ENCODE assay signal across 24 mouse cellular contexts in genomic region chr9:20982171-20982570, GRCm38 (mm10). TPM values are rescaled to one million over a fixed set of nuclear protein-coding genes. Genes with fewer than 3 reads are reported as not detected.
"Had no signal": no experiment of that assay in that cellular context is flagged by ENCODE, and none has a peak within 500 bp of the region (broad histone marks: within the 10 kb centered on the region; RNA-seq: fewer than 3 reads in every experiment).

No protein-coding gene starts in this region.

- H3K36me3 ChIP-seq: liver, embryonic 15.5 days; midbrain, embryonic 10.5 days; midbrain, embryonic 12.5 days; neural tube, embryonic 13.5 days; neural tube, embryonic 15.5 days; stomach, embryonic 15.5 days had no signal

- H3K4me1 ChIP-seq: midbrain, embryonic 10.5 days; midbrain, embryonic 12.5 days; neural tube, embryonic 15.5 days had no signal

- H3K27ac ChIP-seq: liver, embryonic 15.5 days; macrophage; midbrain, embryonic 10.5 days; midbrain, embryonic 12.5 days; neural tube, embryonic 13.5 days; neural tube, embryonic 15.5 days; stomach, postnatal 0 days had no signal

- H3K4me3 ChIP-seq: liver, embryonic 15.5 days; megakaryocyte, embryonic 14.5 days; midbrain, embryonic 10.5 days; midbrain, embryonic 12.5 days; myocyte; neural tube, embryonic 13.5 days; neural tube, embryonic 15.5 days; stomach, embryonic 15.5 days had no signal

- H3K4me2 ChIP-seq: liver, embryonic 15.5 days; lung, embryonic 14.5 days; midbrain, embryonic 12.5 days; neural tube, embryonic 13.5 days; neural tube, embryonic 15.5 days; stomach, embryonic 15.5 days had no signal

- H3K9me3 ChIP-seq: liver, embryonic 15.5 days; midbrain, embryonic 10.5 days; midbrain, embryonic 12.5 days; neural tube, embryonic 13.5 days; neural tube, embryonic 15.5 days; stomach, embryonic 15.5 days had no signal

- H3K27me3 ChIP-seq: liver, embryonic 15.5 days; megakaryocyte, embryonic 14.5 days; midbrain, embryonic 12.5 days; neural tube, embryonic 13.5 days; neural tube, embryonic 15.5 days; stomach, embryonic 15.5 days had no signal

- DNase-seq: liver, postnatal 0 days; lung, embryonic 14.5 days; lung, postnatal 14 days; lung, postnatal 36 days; midbrain, embryonic 14.5 days; retina, postnatal 1 day; right cerebral cortex, adult 18-20 months; right cerebral cortex, postnatal 25 days; right cerebral cortex, postnatal 4 days; spleen, adult 18-20 months; thymus, adult 2 months; thymus, postnatal 25 days; thymus, postnatal 4 days had no signal

- H3K9ac ChIP-seq: liver, embryonic 15.5 days; liver, postnatal 0 days; lung, embryonic 14.5 days; midbrain, embryonic 12.5 days; neural tube, embryonic 13.5 days; neural tube, embryonic 15.5 days; stomach, embryonic 15.5 days had no signal

- ATAC-seq: liver, postnatal 0 days; midbrain, embryonic 16.5 days had no signal

RNA-seq across cellular contexts. Expression of gene Icam4, which starts 47.0 kb away (rescaled TPM):
- polyA plus RNA-seq: macrophage; midbrain, embryonic 14.5 days; midbrain, embryonic 16.5 days; neural tube, embryonic 15.5 days had no signal
